Mouse (Mus musculus): ENCODE results near the gene Ptges3l.
"Not testable (repeated sequence)": the region's sequence is repeated elsewhere in the genome, so short reads cannot be mapped to it uniquely, and the experiment has no call there.

Gene Ptges3l

DNA sequence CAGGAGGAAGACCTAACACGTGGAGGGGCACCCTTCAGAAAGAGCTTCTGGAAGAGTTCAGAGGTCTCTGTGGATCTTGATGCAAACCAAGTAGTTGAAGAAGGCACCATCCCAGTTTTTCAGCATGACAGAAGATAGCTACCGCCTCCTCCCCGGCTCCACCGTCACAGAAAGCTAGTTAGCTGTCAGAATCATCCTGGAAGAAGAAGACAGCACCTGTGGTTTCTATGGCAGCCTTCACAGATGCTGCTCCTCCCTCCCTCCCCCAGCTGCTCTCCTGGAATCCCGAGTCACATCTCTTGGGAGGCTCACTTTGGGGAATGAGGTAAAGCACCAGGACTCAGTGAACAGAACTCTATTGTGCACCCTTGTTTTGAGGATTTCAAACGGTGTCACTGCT, 6.1 kb downstream of the Ptges3l start:
- no peak for DNase-seq

GRCm38 (mm10) chr11:101417101-101417855, 7.9 kb downstream of the Ptges3l start, which contains the start of gene Aarsd1:
Gene Aarsd1 (minus strand): TSS chr11:101417615.
- peak; percentile 91 for DNase-seq

- no peak for DNase-seq
Measured at GRCm38 (mm10) chr11:101416433-101417100, 8.6 kb downstream of the Ptges3l start.

GRCm38 (mm10) chr11:101415306-101415705, 9.8 kb downstream of the Ptges3l start:
- DNase-seq, result no peak

GRCm38 (mm10) chr11:101395110-101395509, 30.0 kb downstream of the Ptges3l start:
- DNase-seq, result peak; percentile 79

DNA sequence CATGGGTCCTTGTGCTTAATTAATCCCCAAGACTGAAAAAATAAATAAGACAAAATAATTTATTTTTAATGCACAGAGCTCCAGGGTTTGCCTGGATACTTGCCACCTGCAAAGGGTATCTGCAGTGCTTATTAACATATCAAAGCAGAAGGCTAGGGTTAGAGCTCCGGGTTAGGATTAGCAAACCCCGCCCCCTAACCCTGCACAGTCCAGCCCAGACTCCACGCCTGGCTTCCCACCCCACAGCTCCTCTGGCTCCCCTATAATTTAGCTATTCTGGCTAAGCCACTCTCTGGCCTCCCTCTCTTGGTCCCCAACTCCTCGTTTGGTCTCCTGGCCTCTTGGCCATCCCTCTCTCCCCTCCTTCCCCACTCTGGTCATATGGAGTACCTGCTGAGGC, 43.3 kb downstream of the Ptges3l start:
- DNase-seq, result no peak

- no peak for DNase-seq
Measured at GRCm38 (mm10) chr11:101378926-101379325, 46.2 kb downstream of the Ptges3l start.

DNA sequence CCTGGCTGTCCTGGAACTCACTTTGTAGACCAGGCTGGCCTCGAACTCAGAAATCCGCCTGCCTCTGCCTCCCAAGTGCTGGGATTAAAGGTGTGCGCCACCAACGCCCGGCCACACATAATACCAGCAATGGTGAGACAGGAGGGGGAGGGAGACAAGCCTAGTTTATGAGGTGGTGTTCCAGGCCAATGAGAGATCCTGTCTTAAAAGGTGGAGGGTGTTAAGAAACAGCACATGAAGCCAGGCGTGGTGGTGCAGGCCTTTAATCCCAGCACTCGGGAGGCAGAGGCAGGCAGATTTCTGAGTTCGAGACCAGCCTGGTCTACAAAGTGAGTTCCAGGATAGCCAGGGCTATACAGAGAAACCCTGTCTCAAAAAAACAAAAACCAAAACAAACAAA, 46.9 kb downstream of the Ptges3l start:
- DNase-seq, result not testable (repeated sequence)

DNA sequence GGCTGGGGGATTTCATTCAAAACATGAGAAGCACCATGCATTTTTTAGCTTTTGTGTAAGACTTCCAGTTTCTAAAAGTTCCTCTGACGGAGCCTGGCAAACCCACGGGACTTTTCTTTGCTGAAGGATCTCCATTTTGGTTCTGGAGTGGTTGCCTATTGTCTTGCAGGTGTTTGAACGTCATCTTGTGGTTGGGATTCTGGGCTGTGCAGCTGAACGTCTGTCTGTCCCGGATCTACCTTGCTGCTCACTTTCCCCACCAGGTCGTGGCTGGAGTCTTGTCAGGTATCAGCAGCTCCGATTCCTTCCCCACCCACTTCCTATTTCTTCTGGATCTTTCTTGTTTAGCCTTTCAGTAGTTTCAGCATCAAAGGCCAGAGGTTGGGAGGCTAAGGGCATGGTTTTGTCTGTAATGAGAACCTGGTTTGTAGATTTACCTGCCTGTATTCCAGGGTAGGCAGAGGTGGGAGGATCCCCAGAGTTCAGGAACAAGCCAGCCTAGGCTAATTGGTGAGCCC, 50.7 kb downstream of the Ptges3l start:
- DNase-seq, result no peak

- DNase-seq, result no peak
Measured at GRCm38 (mm10) chr11:101370141-101370540, 55.0 kb downstream of the Ptges3l start.
